Mouse (Mus musculus) c-Kit-positive CD71-negative TER-119-negative erythroid progenitor cells, embryonic 14.5 days (primary cell): ENCODE data around the gene Sirt5.

Experiments
- DNase-seq: peaks from one replicate; pipeline ENCODE4 v3.0.0-alpha.2; 2013; ENCODE audit warnings: low read depth

Gene Sirt5

DNA sequence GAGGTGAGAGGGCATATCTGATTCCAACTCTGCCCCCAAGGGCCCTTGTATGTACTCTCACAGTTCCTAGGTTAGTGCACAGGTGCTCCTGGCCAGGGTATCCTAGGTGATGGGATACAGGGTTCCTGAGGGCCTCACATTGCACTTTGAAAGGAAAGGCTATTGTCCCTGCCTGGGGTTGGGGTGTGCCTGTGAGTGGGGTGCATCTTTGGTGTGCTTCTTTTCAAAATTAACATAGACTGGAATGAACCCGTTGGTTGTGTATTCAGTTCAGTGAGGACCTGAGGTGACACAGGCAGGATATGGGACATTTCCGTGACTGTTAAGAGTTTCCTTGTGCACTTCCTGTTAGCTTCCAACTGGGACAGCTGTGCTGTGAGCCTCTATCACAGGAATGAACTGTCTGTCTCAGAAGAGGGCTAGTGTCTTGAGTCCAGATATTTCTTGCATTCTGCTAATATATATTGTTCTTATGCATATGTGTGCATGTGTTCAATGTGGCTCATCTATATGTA lies 9.7 kb downstream of the Sirt5 start:
- no peak for DNase-seq

DNA sequence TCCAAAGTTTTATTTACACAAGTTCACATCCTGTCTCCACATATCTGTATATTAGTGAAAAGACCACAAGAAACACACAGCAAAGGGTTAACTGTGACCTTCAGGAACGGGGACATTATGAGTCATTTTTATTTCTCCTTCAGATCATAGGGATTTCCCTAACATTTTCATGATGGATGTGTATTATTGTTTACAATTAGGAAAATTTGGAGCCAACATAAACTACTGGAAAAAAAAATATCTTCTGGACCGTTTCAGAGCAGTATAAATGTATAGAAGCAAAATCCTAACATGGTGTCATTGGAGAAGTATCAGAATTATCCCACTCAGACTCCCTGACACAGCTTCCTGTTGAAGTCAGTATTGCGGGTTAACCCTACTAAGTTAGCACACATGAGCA lies 14.7 kb downstream of the Sirt5 start:
- no peak for DNase-seq

DNA sequence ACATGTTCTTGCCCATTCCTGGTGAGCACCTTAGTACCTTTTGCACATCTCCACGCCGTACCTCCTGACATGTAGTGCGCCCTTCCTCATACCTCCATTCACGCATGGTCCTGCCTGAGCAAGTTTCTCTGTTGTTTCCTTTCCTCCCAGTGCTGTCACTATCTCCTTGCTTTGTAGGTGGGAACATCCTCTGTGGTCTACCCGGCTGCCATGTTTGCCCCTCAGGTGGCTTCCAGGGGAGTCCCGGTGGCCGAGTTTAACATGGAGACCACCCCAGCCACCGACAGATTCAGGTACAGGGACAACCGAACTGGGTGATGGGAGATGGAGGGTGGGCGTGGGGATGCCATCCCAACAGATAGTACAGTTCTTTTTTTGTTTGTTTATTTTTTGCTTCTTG lies 20.0 kb downstream of the Sirt5 start:
- DNase-seq, result no peak

DNA sequence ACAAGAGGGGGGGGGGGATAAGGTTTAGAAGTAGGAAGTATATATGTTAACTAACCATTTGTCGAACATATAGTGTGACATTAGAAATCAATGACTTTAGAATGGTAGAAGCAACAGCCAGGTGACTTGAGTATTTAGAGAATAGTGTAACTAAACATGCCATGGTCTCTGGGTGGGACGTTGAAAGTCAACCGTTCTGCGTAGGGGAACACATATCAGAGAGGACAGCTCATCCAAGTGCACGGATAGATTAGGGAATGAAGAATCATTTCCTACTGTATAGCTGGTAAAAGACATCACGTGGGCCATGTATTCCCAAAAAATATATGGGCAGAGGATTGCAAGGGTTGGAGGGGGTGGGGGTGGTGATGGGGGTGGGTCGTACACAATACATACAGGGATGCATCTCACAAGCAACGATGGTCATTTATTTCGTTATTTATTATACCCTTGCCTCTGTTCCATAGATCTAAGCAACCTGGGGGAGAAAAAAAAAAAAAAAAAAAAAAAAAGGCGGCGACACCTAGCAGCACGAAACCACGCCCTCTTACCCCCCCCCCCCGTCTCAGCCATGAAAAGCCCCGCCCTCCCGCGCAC lies 32.5 kb downstream of the Sirt5 start:
- DNase-seq, result no peak

DNA sequence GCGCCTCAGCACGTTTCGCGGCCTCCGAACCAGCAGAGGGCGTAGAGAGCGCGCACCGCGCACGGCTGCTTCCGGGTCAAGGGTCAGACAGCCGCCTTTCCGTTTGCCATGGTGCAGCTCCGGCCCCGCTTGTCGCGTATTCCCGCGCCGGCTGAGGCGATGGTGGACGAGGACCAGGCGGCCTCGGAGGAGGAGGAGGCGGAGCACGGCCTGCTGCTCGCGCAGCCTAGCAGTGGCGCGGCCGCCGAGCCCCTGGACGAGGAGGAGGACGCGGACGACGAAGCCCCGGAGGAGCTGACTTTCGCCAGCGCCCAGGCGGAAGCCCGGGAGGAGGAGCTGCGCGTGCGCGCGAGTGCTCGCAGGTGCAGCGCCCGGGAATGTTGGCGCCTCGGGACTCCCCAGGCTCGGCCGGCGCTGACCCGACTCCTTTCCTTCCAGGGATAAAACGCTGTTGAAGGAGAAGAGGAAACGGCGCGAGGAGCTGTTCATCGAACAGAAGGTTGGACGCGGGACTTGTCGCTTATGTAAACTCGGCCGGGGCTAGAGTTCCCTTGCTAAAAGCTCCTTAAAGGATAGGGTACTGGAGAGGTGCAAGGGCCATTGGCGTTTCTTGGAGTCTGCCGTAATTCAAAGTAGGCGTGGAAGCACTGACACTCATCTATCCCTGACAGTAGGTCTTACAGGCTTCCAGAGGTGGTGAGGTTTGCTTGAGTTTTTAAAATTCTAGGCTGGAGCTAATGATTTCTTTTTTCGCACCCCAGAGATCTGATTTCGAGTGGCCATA lies 33.2 kb downstream of the Sirt5 start, which contains the start of gene Nol7:
Gene Nol7, plus strand, starts transcription at position 94 of the 784 bp plus-strand sequence.
- peak; percentile 78 for DNase-seq

DNA sequence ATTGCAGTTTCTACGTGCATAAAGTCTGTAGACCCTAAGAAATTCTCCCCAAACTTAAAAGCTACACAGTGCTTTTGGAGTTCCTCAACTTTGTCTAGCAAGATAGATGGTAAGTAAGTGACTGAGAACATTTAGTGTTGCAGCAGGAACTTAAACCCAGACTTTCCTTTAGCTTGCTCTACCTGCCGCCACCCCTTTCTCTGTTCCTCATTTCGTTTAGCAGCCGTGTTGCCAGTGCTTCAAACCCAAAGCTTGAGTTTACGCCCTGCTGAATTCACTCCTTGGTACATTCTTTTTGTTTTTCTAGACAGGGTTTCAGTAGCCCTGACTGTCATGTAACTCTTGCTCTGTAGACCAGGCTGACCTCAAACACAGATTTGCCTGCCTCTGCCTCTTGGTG lies 34.3 kb downstream of the Sirt5 start:
- DNase-seq, result no peak

DNA sequence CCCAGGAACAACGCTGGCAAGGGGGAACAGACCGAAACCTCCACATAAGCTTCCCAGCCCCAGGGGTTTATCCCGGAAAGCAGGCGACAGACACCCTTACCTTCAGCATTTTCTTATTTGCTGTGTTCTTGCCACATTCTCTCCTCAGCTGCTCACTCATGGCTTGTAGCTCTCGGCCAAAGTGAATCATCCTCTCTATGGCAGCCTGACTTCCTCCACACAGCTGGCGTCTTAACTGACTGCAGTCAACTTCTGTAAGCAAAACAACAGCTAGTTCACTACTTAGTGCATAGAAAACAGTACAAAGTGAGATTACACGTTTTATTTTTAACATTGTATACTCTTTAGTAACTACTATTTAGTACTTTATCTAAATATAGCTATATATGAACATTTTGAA lies 47.0 kb downstream of the Sirt5 start:
- no peak for DNase-seq

DNA sequence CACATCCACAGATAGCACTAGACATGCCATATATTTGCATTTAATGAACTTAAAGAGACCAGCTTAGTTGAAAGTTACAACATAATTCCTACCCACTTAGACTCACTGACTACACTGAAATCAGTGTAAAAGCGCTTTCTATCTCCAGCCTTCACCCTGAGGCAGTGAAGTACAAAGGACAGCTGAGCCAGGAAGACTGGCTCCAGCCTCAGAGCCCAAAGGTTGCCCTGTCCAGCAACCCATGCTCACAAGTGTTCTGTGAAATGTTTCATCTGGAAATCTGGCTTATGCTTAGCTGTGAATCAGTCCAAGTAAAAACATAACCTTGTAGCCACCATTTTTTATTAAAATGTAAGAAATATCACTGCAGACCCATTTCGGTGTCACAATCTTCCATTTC lies 48.3 kb downstream of the Sirt5 start:
- DNase-seq, result no peak

DNA sequence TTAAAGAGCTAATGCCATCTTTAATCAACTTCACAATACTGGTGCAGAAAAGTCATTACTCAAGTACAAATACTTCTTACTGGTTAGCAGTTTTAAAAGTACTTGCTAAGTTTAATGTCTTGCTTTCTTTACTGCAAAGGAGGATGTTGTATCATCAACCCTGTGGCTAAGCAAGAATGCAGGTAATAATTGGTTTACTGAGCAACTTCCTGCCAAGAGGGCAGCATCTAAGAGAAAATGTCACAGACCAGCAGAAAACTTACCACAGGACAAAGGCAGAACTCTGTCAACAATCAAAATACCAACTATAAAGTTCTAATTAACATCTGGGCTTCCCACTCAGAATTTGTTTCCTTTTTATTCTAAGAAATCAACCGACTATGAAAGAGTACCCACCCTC lies 50.0 kb downstream of the Sirt5 start:
- no peak for DNase-seq

DNA sequence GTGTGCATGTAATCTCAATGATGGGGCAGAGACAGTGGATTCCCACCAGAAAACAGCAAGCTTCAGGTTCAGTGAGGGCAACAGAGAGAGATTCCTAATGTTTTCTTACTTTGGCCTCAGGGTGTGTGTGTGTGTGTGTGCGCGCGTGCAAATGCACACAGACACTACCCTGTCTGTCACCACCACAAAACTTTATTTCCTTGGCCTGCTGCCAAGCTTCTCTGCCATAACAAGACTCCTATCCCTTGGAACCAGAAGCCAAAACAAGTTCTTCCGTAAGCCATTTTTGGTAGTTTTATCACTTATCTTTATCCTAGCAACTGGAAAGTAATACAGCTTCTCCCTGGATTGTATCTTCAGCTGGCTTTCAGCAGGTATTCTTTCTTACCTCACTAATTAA lies 63.1 kb downstream of the Sirt5 start:
- no peak for DNase-seq

DNA sequence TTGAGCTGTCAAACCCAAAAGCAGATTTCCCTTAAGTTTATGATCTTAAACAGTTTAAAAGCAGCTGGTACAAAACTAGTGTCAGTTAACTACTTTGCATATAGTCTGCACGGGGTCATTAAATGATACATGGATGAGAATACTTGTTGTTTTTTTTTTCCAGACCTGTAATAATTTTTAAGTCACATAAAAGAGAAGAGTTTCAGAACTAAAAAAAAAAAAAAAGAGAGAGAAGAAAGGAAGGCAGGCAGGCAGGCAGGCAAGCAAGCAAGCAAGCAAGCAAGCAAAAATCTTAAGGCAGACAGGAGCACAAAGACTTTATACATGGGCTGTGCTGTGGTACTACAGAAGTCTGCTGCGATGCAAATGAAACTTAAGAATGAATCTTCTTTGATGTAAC lies 68.1 kb downstream of the Sirt5 start:
- DNase-seq, result no peak

DNA sequence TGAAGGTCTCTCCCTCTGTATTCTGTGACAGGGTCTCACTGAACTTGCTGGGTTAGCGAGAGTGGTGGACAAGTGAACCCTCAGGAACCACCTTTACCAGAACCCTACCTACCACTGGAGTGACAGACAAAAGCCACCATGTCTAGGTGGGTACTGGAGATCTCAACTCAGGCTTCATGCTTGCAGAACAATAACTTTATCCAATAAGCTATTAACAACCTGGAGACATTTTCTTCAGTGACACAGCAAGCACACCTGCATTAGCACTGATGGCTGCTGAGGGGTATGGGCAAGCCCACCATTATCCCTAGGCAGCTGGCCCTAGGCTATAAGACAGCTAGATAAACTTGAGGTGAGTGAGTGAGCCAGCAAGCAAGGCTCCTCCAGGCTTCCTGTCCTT lies 75.1 kb downstream of the Sirt5 start:
- no peak for DNase-seq

DNA sequence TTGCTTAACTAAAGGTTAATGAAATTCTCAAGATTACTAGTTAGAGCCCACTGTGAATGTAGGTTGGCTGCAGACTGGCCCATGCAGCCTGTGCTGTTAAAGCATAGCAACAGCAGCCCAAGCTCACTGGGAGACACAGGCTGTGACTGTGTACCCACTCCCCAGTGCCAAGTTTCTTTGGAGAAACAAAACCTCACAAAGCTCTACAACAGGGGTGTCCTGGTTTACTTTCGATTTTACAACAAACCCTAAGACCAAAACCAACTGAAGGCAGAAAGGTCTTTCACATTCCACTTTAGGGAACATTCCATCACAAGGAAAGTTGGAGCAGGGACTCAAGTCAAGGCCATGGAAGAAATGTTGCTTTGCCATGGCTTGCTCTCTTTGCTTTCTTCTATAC lies 77.3 kb downstream of the Sirt5 start:
- DNase-seq, result no peak

DNA sequence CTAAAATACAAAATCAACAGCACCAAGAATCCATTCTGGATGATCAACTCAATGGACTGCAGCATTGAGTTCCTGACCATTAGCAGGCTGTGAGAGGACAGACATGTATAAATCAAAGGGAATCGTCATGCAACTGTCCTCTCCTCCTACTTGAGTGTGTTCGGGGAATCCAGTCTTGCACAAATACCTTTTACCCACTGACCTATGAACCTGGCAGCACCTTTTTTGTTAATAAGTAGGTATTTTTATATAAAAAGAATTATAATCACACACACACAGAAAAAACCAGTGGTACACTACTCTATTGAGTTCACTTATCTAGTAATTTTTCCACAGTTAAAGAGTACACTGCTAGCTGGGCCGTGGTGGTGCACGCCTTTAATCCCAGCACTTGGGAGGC lies 78.4 kb downstream of the Sirt5 start:
- DNase-seq, result no peak

DNA sequence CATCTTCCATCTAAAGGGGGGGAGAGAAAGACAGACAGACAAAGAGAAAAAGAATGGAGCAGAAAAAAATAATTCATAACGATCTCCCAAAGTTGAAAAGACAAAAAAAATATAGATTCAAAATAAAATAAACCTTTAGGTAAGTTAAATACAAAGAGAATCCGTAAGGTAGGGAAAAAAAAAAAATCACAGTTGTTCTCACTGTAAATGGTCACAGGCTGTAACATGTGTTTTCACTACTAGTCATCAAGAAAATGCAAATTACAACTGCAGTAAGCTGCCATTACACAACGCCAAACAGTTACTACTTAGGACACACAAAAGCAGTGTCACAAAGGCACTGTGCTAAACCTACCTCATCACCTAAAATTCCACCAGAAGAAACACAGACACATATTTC lies 79.4 kb downstream of the Sirt5 start:
- no peak for DNase-seq
